Mouse (Mus musculus) spleen, adult 2 months (tissue): ENCODE data around the gene Hipk3.

Experiments
- CTCF ChIP-seq: fragments of 200-500 bp; IDR thresholded peaks from 2 replicates; pipeline ENCODE4 v1.5.1; 2011; ENCODE audit warnings: mild to moderate bottlenecking, inconsistent platforms; ENCODE audit not compliant: insufficient read depth, insufficient read length, insufficient replicate concordance; ENCODE audit errors: extremely low read depth
- POLR2A ChIP-seq: fragments of 200-500 bp; IDR thresholded peaks from 2 replicates; pipeline ENCODE4 v1.6.1; 2011; ENCODE audit warnings: low read depth, low read length, inconsistent platforms

DNA sequence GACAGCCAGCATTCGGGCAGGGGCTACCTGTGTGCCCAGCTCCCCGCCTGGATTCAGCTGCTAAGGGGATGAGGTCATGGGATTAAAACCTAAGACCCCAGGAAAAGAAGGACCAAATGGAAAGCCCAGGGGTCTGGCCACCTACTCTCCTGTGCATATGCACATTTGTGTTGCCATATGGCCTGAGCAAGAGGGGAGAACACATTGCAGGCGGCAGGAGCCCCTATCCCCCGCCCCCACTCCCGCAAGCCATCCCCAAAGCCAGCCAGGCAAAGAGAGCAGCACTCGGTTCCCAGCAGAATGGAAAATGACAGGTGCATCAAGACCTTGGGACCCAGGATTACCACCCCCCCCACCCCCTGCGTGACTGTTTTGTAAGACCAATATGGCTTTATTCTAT lies 114.9 kb downstream of the Hipk3 start:
- no peak for TF ChIP-seq CTCF
- no peak for TF ChIP-seq POLR2A
